Mouse (Mus musculus) gastrocnemius, adult 8-10 months (tissue): ENCODE results near the gene Ifit1bl1. TPM values are rescaled to one million over a fixed set of nuclear protein-coding genes. Genes with fewer than 3 reads are reported as not detected.
A peak's percentile ranks its signal among the peaks of the same experiment; 100 is the strongest.
"Not testable (repeated sequence)": the region's sequence is repeated elsewhere in the genome, so short reads cannot be mapped to it uniquely, and the experiment has no call there.

ENCODE experiments used
- DNase-seq, 2 experiments: peaks; one replicate each; pipeline ENCODE4 v3.0.0; 2022; ENCODE audit warnings: low spot score in 2 of 2
- total RNA-seq, 4 experiments: library from RNA; stranded (reverse); gene quantifications; 2 replicates each; pipeline ENCODE4 v1.2.4; 2022

Ifit1bl1 gene
- total RNA-seq = not detected

DNA sequence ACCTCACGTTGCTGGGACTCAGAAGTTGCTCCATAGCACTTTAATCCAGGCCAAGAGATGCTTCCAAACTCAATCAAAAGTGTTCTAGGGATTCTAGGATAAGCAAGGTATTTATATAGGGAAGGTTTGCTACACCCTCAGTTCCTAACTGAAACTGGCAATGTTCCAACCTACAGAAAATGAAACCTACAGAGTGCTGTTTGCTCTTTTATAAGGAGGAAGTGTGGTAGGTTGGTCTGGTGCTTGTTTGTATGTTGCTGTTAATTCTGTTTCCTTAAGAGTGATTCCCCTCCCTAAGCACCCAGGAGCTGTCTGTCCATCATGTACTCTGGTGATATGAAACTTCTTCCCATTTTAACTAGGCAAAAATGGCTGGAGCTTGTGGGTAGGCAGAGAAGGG is at the start of gene Ifit1bl1:
Gene Ifit1bl1 (minus strand): TSS at position 69 of the 400 bp plus-strand sequence.
- DNase-seq = not testable (repeated sequence)

DNA sequence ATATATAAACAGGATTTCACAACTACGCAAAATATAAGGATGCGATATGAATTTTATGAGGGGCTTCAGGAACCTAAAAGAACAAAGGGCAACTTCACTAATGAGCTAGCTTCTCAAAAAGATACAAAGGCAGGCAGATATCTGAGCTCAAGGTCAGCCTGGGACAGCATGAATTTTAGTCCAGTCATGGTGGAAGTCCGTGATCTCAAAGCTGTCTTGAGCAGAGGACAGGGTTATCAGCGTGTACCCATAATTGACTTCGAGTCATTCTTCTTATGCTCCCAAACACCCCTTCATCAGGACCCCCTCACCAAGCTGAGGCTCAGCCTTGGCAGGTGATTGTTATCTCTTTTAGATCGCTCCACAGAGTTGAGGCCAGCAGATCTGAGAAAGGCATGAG is 49.2 kb upstream of the Ifit1bl1 start:
- DNase-seq = no peak

DNA sequence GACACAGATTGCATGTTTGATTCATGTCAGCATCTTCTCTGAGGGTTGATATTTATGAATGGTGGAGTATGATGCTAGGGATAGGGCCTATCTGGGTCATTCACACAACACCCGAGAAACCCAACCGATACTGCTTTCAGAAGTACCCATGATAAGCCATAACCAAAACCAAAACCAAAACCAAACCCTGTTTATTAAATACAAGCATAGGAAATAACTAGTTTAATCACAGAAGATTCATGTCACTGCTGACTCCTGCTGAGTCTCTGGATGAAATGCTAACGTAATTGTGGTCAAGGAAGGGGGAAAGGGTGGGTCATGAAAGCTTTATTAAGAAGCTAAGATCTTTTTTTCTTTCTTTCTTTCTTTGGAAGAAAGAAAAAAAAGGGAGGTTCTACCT is 48.5 kb upstream of the Ifit1bl1 start:
- DNase-seq = no peak

DNA sequence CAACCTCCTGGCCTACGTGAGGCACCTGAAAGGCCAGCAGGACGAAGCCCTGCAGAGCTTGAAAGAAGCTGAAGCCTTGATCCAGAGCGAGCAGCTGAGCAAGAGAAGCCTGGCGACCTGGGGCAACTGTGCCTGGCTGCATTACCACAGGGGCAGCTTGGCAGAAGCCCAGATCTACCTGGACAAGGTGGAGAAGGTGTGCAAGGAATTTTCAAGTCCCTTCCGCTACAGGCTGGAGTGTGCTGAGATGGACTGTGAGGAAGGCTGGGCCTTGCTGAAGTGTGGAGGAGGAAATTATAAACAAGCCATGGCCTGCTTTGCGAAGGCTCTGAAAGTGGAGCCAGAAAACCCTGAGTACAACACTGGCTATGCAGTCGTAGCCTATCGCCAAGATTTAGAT is 45.9 kb upstream of the Ifit1bl1 start:
- DNase-seq = not testable (repeated sequence)

DNA sequence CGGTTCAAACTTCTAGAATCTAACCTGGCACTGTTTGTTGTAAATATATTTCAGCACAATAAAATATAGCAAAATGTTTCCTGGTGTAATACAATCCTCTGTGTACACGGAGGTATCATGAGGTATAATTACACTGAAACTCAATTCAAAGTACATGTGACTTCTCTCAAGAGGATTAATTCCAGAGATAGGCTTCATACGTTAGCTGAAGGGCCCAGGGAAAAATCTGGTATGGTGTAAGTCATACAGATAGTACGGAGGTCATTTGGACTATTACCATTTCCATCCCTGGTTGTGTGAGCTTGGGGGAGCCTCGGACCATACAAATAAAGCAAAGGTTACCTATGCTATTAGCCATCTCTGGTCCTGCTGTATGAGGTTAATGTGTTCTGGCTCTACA is 40.9 kb upstream of the Ifit1bl1 start:
- DNase-seq = no peak

DNA sequence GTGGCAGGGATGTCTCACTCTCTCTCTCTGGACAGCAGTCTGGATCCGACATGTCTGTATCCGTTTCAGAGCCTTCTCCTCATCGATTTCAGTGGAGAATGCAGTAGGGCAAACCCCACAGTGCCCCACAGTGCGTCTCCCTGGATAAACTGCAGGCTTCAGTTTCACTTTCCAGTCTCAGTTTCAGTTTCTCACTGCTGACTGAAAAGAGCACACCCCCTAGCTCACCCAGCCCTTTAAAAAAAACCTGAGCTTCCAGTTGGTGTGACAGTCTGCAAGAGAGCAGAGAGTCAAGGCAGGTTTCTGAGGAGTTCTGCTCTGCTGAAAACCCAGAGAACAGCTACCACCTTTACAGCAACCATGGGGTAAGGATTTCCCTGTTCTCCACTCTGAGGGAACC is 38.9 kb upstream of the Ifit1bl1 start, which contains the start of the genes Ifit1bl2 and Ifit1:
Gene Ifit1bl2 (minus strand): TSS at position 121 of the 400 bp plus-strand sequence.
Gene Ifit1 (plus strand): TSS at position 249 of the 400 bp plus-strand sequence.
- DNase-seq = no peak

DNA sequence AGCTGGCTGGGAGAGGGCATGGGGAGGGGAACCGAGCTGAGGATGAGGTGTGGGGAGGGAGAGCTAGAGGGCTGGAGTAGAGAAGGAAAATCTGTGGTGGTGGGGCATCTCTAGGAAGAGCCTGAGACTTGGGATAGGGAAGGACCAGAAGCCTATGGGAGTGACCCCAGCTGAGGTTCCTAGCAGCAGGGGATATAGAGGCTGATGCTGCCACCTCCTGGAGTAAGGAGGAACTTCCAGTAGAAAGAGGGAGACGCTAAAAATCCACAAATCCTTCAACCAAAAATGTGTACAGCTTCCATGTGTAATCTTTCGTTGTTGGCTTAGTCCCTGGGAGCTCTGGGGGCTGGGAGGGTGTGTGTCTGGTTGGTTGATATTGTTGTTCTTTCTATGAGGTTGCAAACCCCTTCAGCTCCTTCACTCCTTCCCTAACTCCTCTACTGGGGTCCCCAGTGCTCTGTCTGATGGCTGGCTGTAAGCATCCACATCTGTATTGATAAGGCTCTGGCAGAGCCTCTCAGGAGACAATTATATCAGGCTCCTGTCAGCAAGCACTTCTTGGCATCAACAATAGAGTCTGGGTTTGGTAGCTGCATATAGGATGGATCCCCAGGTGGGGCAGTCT is 35.3 kb upstream of the Ifit1bl1 start:
- DNase-seq = peak; percentile 18 to 24

DNA sequence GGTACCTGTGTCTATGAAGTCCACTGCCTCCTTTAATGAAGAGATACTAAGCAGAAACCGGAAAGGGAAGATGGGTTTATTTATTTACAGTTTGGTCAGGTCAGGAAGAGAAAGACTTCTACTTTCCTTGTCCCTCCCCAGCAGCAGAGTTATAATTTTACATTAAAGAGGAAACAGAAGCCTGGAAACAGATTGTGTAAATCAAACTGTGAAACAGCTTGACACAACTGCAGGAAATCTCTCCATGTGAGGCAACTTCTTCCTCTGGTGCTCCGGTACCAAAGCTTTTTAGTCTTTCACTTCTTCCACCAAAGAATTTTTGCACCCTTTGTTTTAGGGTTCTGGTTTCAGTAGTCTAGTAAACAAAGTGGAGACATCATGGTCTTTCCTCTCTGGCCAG is 31.7 kb upstream of the Ifit1bl1 start:
- no peak for DNase-seq

DNA sequence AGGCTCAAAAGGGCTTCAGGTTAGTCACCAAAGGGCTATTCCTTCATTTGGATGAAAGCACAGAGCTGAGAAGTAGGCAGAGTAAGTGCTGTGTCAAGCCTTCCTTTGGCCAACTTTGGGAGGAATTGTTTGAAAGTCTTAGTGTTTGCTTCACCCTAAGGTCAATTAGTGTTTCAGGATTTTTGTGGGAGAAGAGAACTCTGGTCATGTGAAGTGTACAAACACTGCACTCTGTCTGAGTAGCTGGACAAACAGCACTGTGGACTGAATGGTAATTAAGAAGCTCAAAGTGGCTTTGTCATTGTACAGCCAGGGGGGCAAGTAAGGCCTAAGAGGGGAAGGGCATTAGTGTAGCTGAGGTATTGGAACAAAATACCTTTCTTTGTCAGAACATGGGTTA is 29.7 kb upstream of the Ifit1bl1 start:
- DNase-seq = no peak

DNA sequence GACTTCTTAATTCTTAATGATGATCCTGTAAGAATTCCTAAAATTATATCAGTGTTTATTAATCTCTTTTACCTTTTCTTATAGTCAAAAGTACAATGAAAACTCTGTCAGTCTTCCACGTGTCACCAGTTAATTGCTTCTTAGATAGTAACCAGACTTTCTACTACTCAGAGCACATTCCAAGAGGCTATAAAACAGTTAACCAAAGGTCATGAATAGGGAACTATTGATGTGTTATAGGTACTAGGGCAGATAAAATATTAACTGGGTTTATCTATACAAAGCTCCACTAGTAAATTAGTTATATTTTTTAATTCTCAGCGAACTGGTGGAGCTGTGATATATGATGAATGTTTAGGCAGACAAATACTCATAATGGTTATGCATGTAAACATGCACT is 25.7 kb upstream of the Ifit1bl1 start:
- no peak for DNase-seq

DNA sequence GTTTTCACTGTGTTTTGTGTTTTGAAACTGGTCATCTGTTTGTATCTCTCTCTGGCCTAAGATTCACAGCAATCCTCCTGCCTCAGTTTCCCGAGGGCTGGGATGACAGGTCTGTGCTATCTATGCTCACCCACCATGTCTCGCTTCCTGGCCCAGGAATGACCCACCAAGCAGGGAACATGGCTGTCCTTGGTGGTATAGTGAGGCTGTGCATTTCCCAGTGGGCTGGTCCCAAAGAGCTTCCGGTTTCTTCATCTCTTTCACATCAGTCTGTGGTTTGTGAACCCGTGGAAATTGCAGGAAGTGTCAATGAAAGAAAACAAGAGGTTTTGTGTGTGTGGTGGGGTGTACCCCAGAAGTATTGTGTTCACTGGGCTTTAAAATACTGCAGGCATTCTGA is 22.9 kb upstream of the Ifit1bl1 start:
- DNase-seq = no peak

DNA sequence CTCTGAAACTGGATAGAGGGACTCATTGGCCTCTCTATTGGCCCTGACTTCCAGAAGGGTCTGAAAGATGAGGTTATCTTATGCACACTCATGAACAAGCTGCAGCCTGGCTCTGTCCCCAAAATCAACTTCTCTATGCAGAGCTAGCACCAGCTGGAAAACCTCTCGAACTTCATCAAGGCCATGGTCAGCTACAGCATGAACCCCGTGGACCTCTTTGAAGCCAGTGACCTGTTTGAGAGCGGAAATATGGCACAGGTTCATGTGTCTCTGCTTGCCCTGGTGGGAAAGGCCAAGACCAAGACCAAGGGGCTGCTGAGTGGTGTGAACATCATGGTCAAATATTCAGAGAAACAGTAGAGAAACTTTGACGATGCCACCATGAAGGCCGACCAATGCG is 22.0 kb upstream of the Ifit1bl1 start:
- DNase-seq = no peak

DNA sequence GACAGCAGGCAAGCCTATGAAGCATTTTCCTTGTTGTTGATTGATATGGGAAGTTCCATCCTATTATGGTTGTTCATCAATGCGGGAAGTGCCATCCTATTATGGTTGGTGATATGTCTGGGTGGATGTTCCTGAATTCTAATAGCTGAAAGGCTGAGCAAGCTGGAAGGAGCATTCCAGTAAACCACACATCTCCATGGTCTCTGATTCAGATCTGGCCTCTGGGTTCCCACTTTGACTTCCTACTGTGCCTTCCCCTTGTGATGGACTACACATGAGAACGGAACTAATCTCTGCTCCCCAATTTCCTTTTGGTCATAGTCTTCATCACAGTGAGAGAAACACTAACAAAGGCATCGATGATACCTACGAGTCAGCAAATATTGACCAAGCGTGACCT is 19.1 kb upstream of the Ifit1bl1 start:
- no peak for DNase-seq

DNA sequence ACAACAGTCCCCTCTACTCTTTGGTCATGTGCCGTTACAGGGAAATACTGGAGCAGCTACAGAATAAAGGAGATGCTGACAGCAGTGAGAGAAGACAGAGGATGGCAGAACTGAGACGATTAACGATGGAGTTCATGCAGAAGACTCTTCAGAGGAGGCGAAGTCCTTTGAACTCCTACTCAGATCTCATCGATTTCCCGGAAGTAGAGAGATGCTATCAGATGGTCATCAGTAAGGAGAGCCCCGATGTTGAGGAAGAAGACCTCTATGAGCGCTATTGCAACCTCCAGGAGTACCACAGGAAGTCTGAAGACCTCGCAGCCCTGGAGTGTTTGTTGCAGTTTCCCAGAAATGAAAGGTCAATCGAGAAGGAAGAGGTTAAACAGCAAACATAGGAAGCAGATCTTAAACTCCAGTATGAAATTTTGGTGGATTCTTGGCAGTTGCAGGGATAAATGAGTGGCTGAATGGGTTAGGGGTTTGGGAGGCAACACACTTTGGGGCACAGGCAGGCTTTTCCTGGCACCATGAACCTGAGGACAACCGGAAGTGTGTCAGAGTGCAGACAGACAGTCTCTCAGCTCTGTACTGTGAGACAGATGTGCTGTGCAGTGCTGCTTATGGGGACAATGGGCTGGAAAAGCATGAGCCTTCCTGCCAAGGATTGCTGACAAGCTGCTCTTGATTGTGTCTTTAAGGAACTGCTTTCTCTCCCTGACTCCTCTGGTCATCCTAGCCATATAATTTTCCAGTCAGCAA is 10.7 kb upstream of the Ifit1bl1 start:
- not testable (repeated sequence) for DNase-seq

DNA sequence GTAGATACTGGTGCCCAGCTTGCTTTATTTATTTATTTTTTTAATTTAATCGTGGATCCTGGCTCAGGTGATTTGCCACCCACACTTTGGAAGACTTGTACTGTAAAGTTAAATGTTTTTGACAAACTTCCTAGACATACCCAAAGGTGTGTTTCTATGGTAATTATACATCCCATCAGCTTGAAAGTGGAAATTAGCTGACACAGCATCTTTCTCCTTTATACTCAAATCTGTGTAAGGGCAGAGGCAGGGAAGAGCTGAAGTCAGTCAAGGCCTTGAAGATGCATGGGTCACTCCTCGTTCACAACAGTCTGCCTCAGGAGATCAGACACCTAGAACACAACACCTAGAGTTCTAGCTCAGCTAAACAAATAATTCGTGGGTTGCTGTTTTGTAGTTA is 8.4 kb upstream of the Ifit1bl1 start:
- DNase-seq = not testable (repeated sequence)

DNA sequence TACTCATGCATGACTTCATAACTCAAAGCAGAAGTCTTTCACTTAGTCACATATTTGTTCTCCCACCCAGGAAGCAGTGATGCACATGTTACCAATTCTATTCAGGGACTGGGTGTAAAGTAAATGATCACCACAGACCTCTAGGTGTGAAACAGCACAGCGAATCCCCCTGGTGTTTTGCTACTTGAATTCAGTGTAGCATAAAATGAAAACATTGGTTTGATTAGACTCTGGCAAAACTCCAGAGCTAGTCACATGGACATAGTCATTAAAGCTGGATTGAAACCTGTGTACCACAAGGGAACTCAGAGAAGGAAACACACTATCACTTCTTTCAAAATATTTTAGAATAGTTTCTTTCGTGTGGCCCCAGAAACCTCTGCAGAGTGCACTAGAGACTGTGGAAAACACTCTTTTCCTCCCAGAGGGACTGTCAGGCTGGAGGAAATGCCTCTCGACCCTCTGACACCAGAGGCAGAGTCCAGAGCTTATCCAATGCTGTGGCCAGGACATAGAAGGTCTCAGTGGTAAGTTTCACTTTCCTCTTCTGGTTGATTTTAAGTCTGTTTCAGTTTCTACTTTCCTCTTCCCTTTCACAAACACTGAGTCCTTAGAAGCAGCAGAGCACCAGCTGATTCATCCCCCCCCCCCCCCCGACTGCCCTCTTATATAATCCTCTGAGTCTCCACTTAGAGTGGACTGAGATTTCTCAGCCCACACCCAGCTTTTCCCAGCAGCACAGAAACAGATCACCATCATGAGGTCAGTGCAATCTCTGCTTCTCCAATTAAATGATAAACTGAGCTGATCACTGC is 5.7 kb upstream of the Ifit1bl1 start, which contains the start of gene Ifit3b:
Gene Ifit3b (plus strand): TSS at position 734 of the 815 bp plus-strand sequence.
- DNase-seq = not testable (repeated sequence)

DNA sequence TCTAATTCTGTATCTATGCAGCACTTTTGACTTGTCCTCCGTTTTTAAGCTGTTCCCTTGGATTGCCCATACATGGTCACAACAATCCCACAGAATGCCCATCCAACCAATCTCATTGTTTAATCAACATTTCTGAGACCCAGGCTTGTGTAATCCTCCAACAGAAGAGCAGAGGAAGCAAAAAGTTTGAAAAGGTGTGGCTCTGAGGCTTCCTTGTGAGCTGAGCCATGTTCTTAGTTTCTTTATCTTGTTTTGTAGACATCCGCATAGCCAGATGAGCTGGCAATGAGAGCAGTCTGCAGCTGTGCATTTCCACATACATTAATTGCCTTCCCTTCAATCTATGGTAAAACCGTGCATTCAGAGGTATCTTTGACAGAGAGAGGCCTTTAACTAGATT is 3.7 kb upstream of the Ifit1bl1 start:
- no peak for DNase-seq

DNA sequence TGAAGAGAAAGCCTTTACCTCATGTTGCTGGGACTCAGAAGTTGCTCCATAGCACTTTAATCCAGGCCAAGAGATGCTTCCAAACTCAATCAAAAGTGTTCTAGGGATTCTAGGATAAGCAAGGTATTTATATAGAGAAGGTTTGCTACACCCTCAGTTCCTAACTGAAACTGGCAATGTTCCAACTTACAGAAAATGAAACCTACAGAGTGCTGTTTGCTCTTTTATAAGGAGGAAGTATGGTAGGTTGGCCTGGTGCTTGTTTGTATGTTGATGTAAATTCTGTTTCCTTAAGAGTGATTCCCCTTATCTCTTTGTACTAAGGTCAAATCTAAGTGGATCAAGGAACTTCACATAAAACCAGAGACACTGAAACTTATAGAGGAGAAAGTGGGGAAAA is 2.5 kb downstream of the Ifit1bl1 start:
- DNase-seq = not testable (repeated sequence)

DNA sequence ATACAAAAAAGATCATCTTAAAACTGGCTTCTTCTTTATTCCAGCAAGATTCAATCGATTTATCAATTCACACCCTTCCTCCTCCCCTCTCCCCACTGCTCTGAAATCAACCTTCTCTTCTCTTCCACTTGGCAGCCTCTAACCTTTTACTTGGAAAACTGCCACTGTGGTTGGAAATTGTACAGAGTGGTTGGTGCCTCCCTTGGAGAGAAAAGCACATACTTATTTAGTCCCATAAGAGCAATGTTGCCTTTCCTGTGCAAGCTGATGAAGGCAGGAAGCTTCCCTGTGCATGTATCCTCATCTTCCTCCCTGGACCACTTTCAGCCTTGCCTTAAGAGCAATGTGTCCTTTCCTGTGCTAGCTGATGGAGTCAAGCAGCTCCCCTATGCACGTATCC is 3.4 kb downstream of the Ifit1bl1 start:
- peak in 1 of 2 experiments; percentile 26 for DNase-seq

DNA sequence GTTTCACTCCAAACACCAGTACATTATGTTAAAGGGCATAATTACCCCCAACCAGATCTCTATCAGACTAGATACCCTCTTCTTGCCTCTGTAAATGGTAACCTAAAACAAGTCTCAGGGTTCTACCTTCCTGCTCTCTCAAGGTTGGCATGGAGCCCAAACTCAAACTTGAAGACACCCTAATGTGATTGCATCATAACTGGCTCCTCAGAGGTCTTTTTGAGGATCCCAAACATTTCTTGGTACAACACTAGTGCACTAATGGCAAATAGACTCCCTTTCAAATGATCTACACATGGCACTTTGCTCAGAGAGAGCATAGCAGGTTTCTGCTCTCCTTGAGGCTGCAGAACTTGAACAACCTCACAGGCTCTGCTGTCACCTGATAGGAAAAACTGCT is 4.9 kb downstream of the Ifit1bl1 start:
- DNase-seq = no peak

DNA sequence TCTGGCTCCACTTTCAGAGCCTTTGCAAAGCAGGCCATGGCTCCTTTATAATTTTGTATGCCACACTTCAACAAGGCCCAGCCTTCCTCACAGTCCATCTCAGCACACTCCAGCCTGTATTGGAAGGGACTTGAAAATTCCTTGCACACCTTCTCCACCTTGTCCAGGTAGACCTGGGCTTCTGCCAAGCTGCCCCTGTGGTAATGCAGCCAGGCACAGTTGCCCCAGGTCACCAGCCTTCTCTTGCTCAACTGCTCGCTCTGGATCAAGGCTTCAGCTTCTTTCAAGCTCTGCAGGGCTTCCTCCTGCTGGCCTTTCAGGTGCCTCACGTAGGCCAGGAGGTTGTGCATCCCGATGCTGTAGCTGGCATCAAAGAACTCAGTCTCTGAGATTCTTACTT is 7.2 kb downstream of the Ifit1bl1 start:
- not testable (repeated sequence) for DNase-seq

DNA sequence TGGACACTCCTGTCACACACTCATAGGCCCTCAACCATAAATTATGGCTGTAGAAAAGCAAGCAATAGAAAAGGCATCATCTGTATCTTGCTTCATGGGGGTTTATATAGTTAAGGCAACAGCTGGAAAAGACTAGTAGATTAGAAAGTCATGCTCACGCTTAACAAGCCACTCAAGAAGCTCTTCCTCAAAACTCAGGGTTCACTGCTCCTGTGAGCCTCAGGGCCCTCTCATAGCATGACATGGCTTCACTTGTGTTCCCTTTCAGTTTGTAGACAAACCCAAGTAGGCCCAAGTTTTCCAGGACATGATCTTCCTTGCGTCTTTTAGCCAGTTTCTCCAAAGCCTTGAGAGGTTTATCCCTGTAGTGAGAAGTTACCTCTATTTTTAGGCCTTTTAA is 8.3 kb downstream of the Ifit1bl1 start:
- no peak for DNase-seq
